Mouse (Mus musculus) megakaryocyte progenitor cell, adult 5-6 weeks (primary cell): ENCODE data around the gene Abhd17c. TPM values are rescaled to one million over a fixed set of nuclear protein-coding genes. Genes with fewer than 3 reads are reported as not detected.

ENCODE experiments used
- ATAC-seq: replicated peaks from 2 replicates; pipeline ENCODE4 v1.8.0; 2016; ENCODE audit warnings: mild to moderate bottlenecking, moderate TSS enrichment, inconsistent platforms; ENCODE audit not compliant: poor library complexity
- total RNA-seq, 2 experiments: library from RNA; stranded (forward) in 1 of 2; stranded (reverse) in 1 of 2; fragments of 157-497, 149-512 nt in 1 of 2; fragments of 200-1000 nt in 1 of 2; gene quantifications; 2 replicates each; pipeline versions ENCODE4 v1.2.3 to v1.2.4; 2015 to 2017

Abhd17c gene
- total RNA-seq, 2 experiments from 2014 or later = 26.8 to 46.1 TPM

GRCm38 (mm10) chr7:84085049-84085945, 66.4 kb downstream of the Abhd17c start:
- peak; percentile 56 for ATAC-seq

- no peak for ATAC-seq
These were observed 74.3 kb downstream of the Abhd17c start for GRCm38 (mm10) chr7:84077257-84078013.

- no peak for ATAC-seq
These were observed 77.4 kb downstream of the Abhd17c start for GRCm38 (mm10) chr7:84074266-84074665.

GRCm38 (mm10) chr7:84073856-84074255, 77.8 kb downstream of the Abhd17c start:
- no peak for ATAC-seq

- ATAC-seq = no peak
These were observed 82.8 kb downstream of the Abhd17c start for GRCm38 (mm10) chr7:84068931-84069330.

- ATAC-seq = no peak
These were observed 91.9 kb downstream of the Abhd17c start for GRCm38 (mm10) chr7:84059799-84060198.

Other genes with a start within 250 kb of the Abhd17c start
- not detected in 2 replicates for gene Cemip, start 65.4 kb downstream of the Abhd17c start, total RNA-seq (2015)
- not detected in 2 replicates for gene Cemip, start 65.4 kb downstream of the Abhd17c start, total RNA-seq (2017)